Mouse (Mus musculus): ENCODE results near the gene Arel1. TPM values are rescaled to one million over a fixed set of nuclear protein-coding genes. Genes with fewer than 3 reads are reported as not detected.

Gene Arel1
- polyA plus RNA-seq, 1 experiment from 2014 or later = 10.8 TPM

- H3K9me3 ChIP-seq = no peaks in the 10 kb centered on the region
- H3K4me3 ChIP-seq = no peak overlapping the region
- H3K27ac ChIP-seq = no peak overlapping the region
- H3K4me1 ChIP-seq = peaks cover 18% of the 10 kb centered on the region; the same call in 1 of the 2 replicates
- 53% methylated on average over 4 of the region's 4 CpGs for WGBS
- no peak for DNase-seq (ENCODE audit: low spot score)
- H3K27me3 ChIP-seq (ENCODE audit: insufficient read depth, poor library complexity, severe bottlenecking) = no peaks in the 10 kb centered on the region
- H3K36me3 ChIP-seq = peaks cover 51% of the 10 kb centered on the region
Measured at GRCm38 (mm10) chr12:84944150-84944812, 26.4 kb downstream of the Arel1 start.

- H3K4me3 ChIP-seq = no peak overlapping the region
- H3K36me3 ChIP-seq = peaks cover 55% of the 10 kb centered on the region
- H3K27ac ChIP-seq = no peak overlapping the region
- H3K27me3 ChIP-seq (ENCODE audit: insufficient read depth, poor library complexity, severe bottlenecking) = no peaks in the 10 kb centered on the region
- H3K4me1 ChIP-seq = peaks cover 15% of the 10 kb centered on the region; the same call in 1 of the 2 replicates
- DNase-seq (ENCODE audit: low spot score) = no peak
- H3K9me3 ChIP-seq = no peaks in the 10 kb centered on the region
- WGBS = 78% methylated on average over 21 of the region's 21 CpGs
Measured at GRCm38 (mm10) chr12:84943006-84943952, 27.4 kb downstream of the Arel1 start.

- WGBS = 93% methylated on average over 13 of the region's 13 CpGs
- DNase-seq (ENCODE audit: low spot score) = no peak
- H3K4me3 ChIP-seq = no peak overlapping the region
- H3K36me3 ChIP-seq = peaks cover 44% of the 10 kb centered on the region
- no peaks in the 10 kb centered on the region for H3K27me3 ChIP-seq (ENCODE audit: insufficient read depth, poor library complexity, severe bottlenecking)
- no peak overlapping the region for H3K27ac ChIP-seq
- no peaks in the 10 kb centered on the region for H3K9me3 ChIP-seq
- H3K4me1 ChIP-seq = peaks cover 13% of the 10 kb centered on the region; the same call in 1 of the 2 replicates
Measured at GRCm38 (mm10) chr12:84941717-84942116, 29.0 kb downstream of the Arel1 start.

- 92% methylated on average over 7 of the region's 7 CpGs for WGBS
- Histone ChIP-seq H3K9me3 (no peaks in the 10 kb centered on the region), H3K4me3 (no peak overlapping the region), H3K27me3 (ENCODE audit: insufficient read depth, poor library complexity, severe bottlenecking) (no peaks in the 10 kb centered on the region), H3K4me1 (peaks cover 13% of the 10 kb centered on the region; the same call in 1 of the 2 replicates), H3K36me3 (peaks cover 40% of the 10 kb centered on the region), H3K27ac (no peak overlapping the region)
- no peak for DNase-seq (ENCODE audit: low spot score)
Measured at GRCm38 (mm10) chr12:84940343-84940742, 30.4 kb downstream of the Arel1 start.

DNA sequence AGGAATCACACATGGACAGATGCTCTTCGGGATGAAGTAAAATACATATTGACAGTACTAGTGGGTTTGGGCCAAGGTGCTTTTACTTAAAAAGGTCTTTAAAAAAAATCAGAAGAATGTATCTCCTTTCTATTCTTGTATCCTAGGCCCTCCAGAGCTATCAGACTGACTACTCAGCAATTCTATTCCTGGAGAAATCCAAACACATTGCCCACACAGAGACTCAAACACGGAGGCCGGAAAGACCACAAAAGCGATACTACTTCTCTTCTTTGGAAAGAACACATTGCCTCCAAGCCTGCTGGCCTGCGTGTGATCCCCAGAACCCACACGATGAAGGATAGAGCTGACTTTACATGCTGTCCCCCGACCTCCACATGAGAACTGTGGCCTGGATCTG lies 31.6 kb downstream of the Arel1 start:
- peak overlapping the region; percentile 42; the same call in 1 of the 2 replicates for H3K27ac ChIP-seq
- peaks cover 48% of the 10 kb centered on the region for H3K36me3 ChIP-seq
- H3K27me3 ChIP-seq (ENCODE audit: insufficient read depth, poor library complexity, severe bottlenecking) = no peaks in the 10 kb centered on the region
- H3K9me3 ChIP-seq = no peaks in the 10 kb centered on the region
- no peak overlapping the region for H3K4me3 ChIP-seq
- H3K4me1 ChIP-seq = peaks cover 7% of the 10 kb centered on the region; the same call in 1 of the 2 replicates
- WGBS = 79% methylated on average over 7 of the region's 7 CpGs
- no peak for DNase-seq (ENCODE audit: low spot score)

- Histone ChIP-seq H3K36me3 (peaks cover 67% of the 10 kb centered on the region), H3K4me3 (no peak overlapping the region), H3K27me3 (ENCODE audit: insufficient read depth, poor library complexity, severe bottlenecking) (no peaks in the 10 kb centered on the region), H3K4me1 (no peaks in the 10 kb centered on the region; the same call in 1 of the 2 replicates), H3K9me3 (no peaks in the 10 kb centered on the region), H3K27ac (no peak overlapping the region)
- WGBS = 66% methylated on average over 5 of the region's 5 CpGs
- no peak for DNase-seq (ENCODE audit: low spot score)
Measured at GRCm38 (mm10) chr12:84935343-84935742, 35.4 kb downstream of the Arel1 start.

- Histone ChIP-seq H3K36me3 (peaks cover 74% of the 10 kb centered on the region), H3K27ac (no peak overlapping the region), H3K4me1 (no peaks in the 10 kb centered on the region), H3K27me3 (ENCODE audit: insufficient read depth, poor library complexity, severe bottlenecking) (no peaks in the 10 kb centered on the region), H3K4me3 (no peak overlapping the region), H3K9me3 (no peaks in the 10 kb centered on the region)
- DNase-seq (ENCODE audit: low spot score) = no peak
- WGBS = 94% methylated on average over 6 of the region's 6 CpGs
Measured at GRCm38 (mm10) chr12:84932210-84932609, 38.5 kb downstream of the Arel1 start.

GRCm38 (mm10) chr12:84926542-84926941 lies 44.2 kb downstream of the Arel1 start:
- Histone ChIP-seq H3K4me1 (no peaks in the 10 kb centered on the region), H3K4me3 (no peak overlapping the region), H3K27me3 (ENCODE audit: insufficient read depth, poor library complexity, severe bottlenecking) (no peaks in the 10 kb centered on the region), H3K9me3 (no peaks in the 10 kb centered on the region), H3K36me3 (peaks cover 84% of the 10 kb centered on the region), H3K27ac (no peak overlapping the region)
- WGBS = 93% methylated on average over 6 of the region's 6 CpGs
- DNase-seq (ENCODE audit: low spot score) = no peak

- 95% methylated on average over 5 of the region's 5 CpGs for WGBS
- no peak for DNase-seq (ENCODE audit: low spot score)
- Histone ChIP-seq H3K27me3 (ENCODE audit: insufficient read depth, poor library complexity, severe bottlenecking) (no peaks in the 10 kb centered on the region), H3K4me3 (no peak overlapping the region), H3K9me3 (no peaks in the 10 kb centered on the region), H3K27ac (no peak overlapping the region), H3K36me3 (peaks cover 84% of the 10 kb centered on the region), H3K4me1 (no peaks in the 10 kb centered on the region)
Measured at GRCm38 (mm10) chr12:84924324-84924723, 46.4 kb downstream of the Arel1 start.

DNA sequence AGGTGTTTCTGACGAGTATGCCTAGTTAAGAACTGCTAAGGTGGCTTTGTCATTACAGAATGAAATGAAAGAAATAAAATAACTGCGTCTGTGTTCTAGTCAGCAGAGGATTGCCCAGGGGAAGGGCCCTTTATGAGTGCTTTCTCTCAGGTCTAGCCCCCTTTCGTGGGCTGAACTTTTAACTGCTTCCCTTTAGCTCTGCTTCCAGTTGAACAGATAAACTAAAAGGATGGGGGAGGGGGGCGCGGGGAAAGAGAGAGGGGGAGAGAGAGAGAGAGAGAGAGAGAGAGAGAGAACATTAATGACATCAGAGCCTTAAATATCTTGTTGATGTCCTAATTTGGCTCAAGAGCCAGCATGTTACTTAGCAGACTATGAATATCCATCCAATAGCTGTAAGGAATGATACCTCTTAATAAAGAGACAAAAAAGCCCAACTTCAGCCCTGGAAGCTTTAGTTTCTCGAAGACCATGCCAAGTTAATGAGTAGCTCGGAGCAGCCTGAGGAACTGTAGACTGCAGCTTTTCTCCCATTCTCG lies 48.8 kb downstream of the Arel1 start:
- no peaks in the 10 kb centered on the region for H3K27me3 ChIP-seq (ENCODE audit: insufficient read depth, poor library complexity, severe bottlenecking)
- H3K4me1 ChIP-seq = no peaks in the 10 kb centered on the region
- H3K27ac ChIP-seq = no peak overlapping the region
- no peak for DNase-seq (ENCODE audit: low spot score)
- no peaks in the 10 kb centered on the region for H3K9me3 ChIP-seq
- peaks cover 77% of the 10 kb centered on the region for H3K36me3 ChIP-seq
- no peak overlapping the region for H3K4me3 ChIP-seq
- WGBS = 74% methylated on average over 8 of the region's 8 CpGs

- no peak overlapping the region for H3K4me3 ChIP-seq
- no peaks in the 10 kb centered on the region for H3K27me3 ChIP-seq (ENCODE audit: insufficient read depth, poor library complexity, severe bottlenecking)
- H3K9me3 ChIP-seq = no peaks in the 10 kb centered on the region
- DNase-seq (ENCODE audit: low spot score) = no peak
- no peaks in the 10 kb centered on the region for H3K4me1 ChIP-seq
- WGBS = 84% methylated on average over 6 of the region's 6 CpGs
- peaks cover 61% of the 10 kb centered on the region for H3K36me3 ChIP-seq
- no peak overlapping the region for H3K27ac ChIP-seq
Measured at GRCm38 (mm10) chr12:84918809-84919208, 51.9 kb downstream of the Arel1 start.

DNA sequence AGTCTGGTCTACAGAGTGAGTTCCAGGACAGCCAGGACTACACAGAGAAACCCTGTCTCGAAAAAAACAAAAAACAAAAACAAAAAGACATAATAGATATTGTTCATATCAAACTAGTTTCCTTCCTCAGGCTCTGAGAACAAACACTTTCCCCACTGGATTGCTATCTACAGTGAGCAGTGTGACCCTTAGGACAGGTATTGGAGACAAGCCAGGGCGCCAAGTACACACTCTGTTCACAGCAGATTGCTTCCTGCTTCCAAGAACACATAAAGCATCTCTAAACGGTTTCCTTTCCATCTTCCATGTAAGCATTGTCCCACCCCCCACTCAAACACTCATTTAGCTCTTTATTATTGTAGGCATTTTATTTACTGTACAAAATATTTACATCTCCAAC lies 52.9 kb downstream of the Arel1 start:
- no peak for DNase-seq (ENCODE audit: low spot score)
- WGBS = 65% methylated on average over 3 of the region's 3 CpGs
- no peaks in the 10 kb centered on the region for H3K9me3 ChIP-seq
- H3K4me3 ChIP-seq = no peak overlapping the region
- H3K27ac ChIP-seq = no peak overlapping the region
- H3K36me3 ChIP-seq = peaks cover 57% of the 10 kb centered on the region
- no peaks in the 10 kb centered on the region for H3K27me3 ChIP-seq (ENCODE audit: insufficient read depth, poor library complexity, severe bottlenecking)
- no peaks in the 10 kb centered on the region for H3K4me1 ChIP-seq

- no peaks in the 10 kb centered on the region for H3K4me1 ChIP-seq
- H3K4me3 ChIP-seq = no peak overlapping the region
- H3K36me3 ChIP-seq = peaks cover 31% of the 10 kb centered on the region
- WGBS = 93% methylated on average over 5 of the region's 5 CpGs
- H3K27ac ChIP-seq = no peak overlapping the region
- no peak for DNase-seq (ENCODE audit: low spot score)
- H3K9me3 ChIP-seq = no peaks in the 10 kb centered on the region
- no peaks in the 10 kb centered on the region for H3K27me3 ChIP-seq (ENCODE audit: insufficient read depth, poor library complexity, severe bottlenecking)
Measured at GRCm38 (mm10) chr12:84914959-84915358, 55.7 kb downstream of the Arel1 start.
